Mouse (Mus musculus) heart, postnatal 0 days (tissue): Measurements from ENCODE around the gene Tfrc. TPM values are rescaled to one million over a fixed set of nuclear protein-coding genes. Genes with fewer than 3 reads are reported as not detected.

Experiments
- ATAC-seq: fragments of 200-750 bp; cut with Nextera tagmentation; 2 replicates; pipeline ENCODE4 v1.8.0; 2017; ENCODE audit warnings: low read depth, moderate number of reproducible peaks, moderate library complexity; ENCODE audit not compliant: insufficient read depth
- DNase-seq: peaks from one replicate; pipeline ENCODE4 v3.0.0-alpha.2; 2016; ENCODE audit warnings: low spot score
- H3K27ac ChIP-seq: fragments of 300-500 bp; sonication (generic); 2 replicates; pipeline ENCODE4 v1.5.1; 2014; ENCODE audit warnings: low read depth, mild to moderate bottlenecking
- H3K27me3 ChIP-seq: fragments of 300-500 bp; sonication (generic); 2 replicates; pipeline ENCODE4 v1.6.1; 2014; ENCODE audit warnings: low read length, mixed read lengths; ENCODE audit not compliant: control insufficient read depth, insufficient read depth
- H3K36me3 ChIP-seq: fragments of 300-500 bp; sonication (generic); replicated peaks from 2 replicates; pipeline ENCODE4 v1.6.1; 2014; ENCODE audit warnings: low read length, mixed read lengths; ENCODE audit not compliant: control insufficient read depth, insufficient read depth
- H3K4me1 ChIP-seq: fragments of 300-500 bp; sonication (generic); 2 replicates; pipeline ENCODE4 v1.6.1; 2014; ENCODE audit warnings: antibody characterized with exemption; ENCODE audit not compliant: control insufficient read depth, insufficient read depth
- H3K4me2 ChIP-seq: fragments of 300-500 bp; sonication (generic); 2 replicates; pipeline ENCODE4 v1.6.1; 2014; ENCODE audit warnings: low read depth, mild to moderate bottlenecking, low read length, moderate library complexity
- H3K4me3 ChIP-seq: fragments of 300-500 bp; sonication (generic); 2 replicates; pipeline ENCODE4 v1.5.1; 2014; ENCODE audit warnings: low read depth, low read length
- H3K9ac ChIP-seq: fragments of 300-500 bp; sonication (generic); replicated peaks from 2 replicates; pipeline ENCODE4 v1.6.1; 2014; ENCODE audit warnings: low read depth, low read length, mixed read lengths
- H3K9me3 ChIP-seq: fragments of 300-500 bp; sonication (generic); replicated peaks from 2 replicates; pipeline ENCODE4 v1.6.1; 2016; ENCODE audit warnings: low read length; ENCODE audit not compliant: control insufficient read depth
- CTCF ChIP-seq: IDR thresholded peaks from 2 replicates; pipeline ENCODE4 v1.5.1; 2016; ENCODE audit warnings: antibody characterized with exemption, control low read depth, low read depth
- EP300 ChIP-seq: IDR thresholded peaks from 2 replicates; pipeline ENCODE4 v1.6.1; 2016; ENCODE audit warnings: antibody characterized with exemption, low read depth
- WGBS: fragments of 180-500 bp; shearing (Covaris S2); extraction: QIAGEN DNeasy Blood & Tissue Kit; methylation state at CpG from one replicate; pipeline ENCODE4 v1.1.7; 2014; 5-methylcytosine and 5-hydroxymethylcytosine counted together
- polyA plus RNA-seq: library from polyadenylated mRNA; unstranded; fragments of >200 nt; fragmentation: Nextera tagmentation; extraction: Ambion mirVana; gene quantifications from 2 replicates; pipeline ENCODE4 v1.2.1, GENCODE M21; 2015
- total RNA-seq: library from RNA; depleted of rRNA; stranded (reverse); fragments of >200 nt; gene quantifications from 2 replicates; pipeline ENCODE4 v1.2.3, GENCODE M21; 2014; ENCODE audit warnings: low replicate concordance

The Tfrc gene
- total and polyA plus RNA-seq, 2 experiments from 2014 or later = 57.1 to 71.7 TPM

- H3K4me3 ChIP-seq = no peak overlapping the region
- TF ChIP-seq EP300 (no peak), CTCF (no peak)
- peak overlapping the region; percentile 79 for H3K27ac ChIP-seq
- ATAC-seq (peak; percentile 68), DNase-seq (peak; percentile 52)
- no peaks in the 10 kb centered on the region for H3K9me3 ChIP-seq
- no peak overlapping the region for H3K4me2 ChIP-seq
- H3K9ac ChIP-seq = no peak overlapping the region
- H3K36me3 ChIP-seq = no peaks in the 10 kb centered on the region; the same call in 1 of the 2 replicates
- peaks cover 42% of the 10 kb centered on the region for H3K4me1 ChIP-seq
- WGBS = 13% methylated on average over 11 of the region's 11 CpGs
- H3K27me3 ChIP-seq = no peaks in the 10 kb centered on the region
These were observed 57.3 kb downstream of the Tfrc start for GRCm38 (mm10) chr16:32665851-32666665.

- no peaks in the 10 kb centered on the region for H3K9me3 ChIP-seq
- H3K27ac ChIP-seq = peak overlapping the region; percentile 79
- no peak overlapping the region for H3K4me3 ChIP-seq
- peaks cover 33% of the 10 kb centered on the region for H3K4me1 ChIP-seq
- no peak overlapping the region for H3K9ac ChIP-seq
- DNase-seq (no peak), ATAC-seq (no peak)
- no peak overlapping the region for H3K4me2 ChIP-seq
- H3K27me3 ChIP-seq = no peaks in the 10 kb centered on the region
- WGBS = 69% methylated on average over 9 of the region's 9 CpGs
- H3K36me3 ChIP-seq = peaks cover 5% of the 10 kb centered on the region; the same call in 1 of the 2 replicates
- no peak for TF ChIP-seq CTCF
- no peak for TF ChIP-seq EP300
These were observed 58.2 kb downstream of the Tfrc start for GRCm38 (mm10) chr16:32666671-32667551.

- Histone ChIP-seq H3K27ac (no peak overlapping the region), H3K4me2 (no peak overlapping the region), H3K4me1 (peaks cover 31% of the 10 kb centered on the region), H3K36me3 (peaks cover 5% of the 10 kb centered on the region; the same call in 1 of the 2 replicates), H3K9ac (no peak overlapping the region), H3K27me3 (no peaks in the 10 kb centered on the region), H3K4me3 (no peak overlapping the region), H3K9me3 (no peaks in the 10 kb centered on the region)
- WGBS = 53% methylated on average over 3 of the region's 3 CpGs
- DNase-seq (no peak), ATAC-seq (no peak)
- TF ChIP-seq CTCF = no peak
- TF ChIP-seq EP300 = no peak
These were observed 58.8 kb downstream of the Tfrc start for GRCm38 (mm10) chr16:32667552-32667872.

GRCm38 (mm10) chr16:32668030-32668429, 59.3 kb downstream of the Tfrc start:
- TF ChIP-seq CTCF (no peak), EP300 (no peak)
- Histone ChIP-seq H3K4me3 (no peak overlapping the region), H3K4me2 (no peak overlapping the region), H3K9ac (no peak overlapping the region), H3K27ac (no peak overlapping the region), H3K4me1 (peaks cover 34% of the 10 kb centered on the region), H3K9me3 (no peaks in the 10 kb centered on the region), H3K36me3 (peaks cover 5% of the 10 kb centered on the region; the same call in 1 of the 2 replicates), H3K27me3 (no peaks in the 10 kb centered on the region)
- DNase-seq (no peak), ATAC-seq (no peak)
- WGBS = 78% methylated on average over 10 of the region's 10 CpGs

- Histone ChIP-seq H3K27me3 (no peaks in the 10 kb centered on the region), H3K9ac (no peak overlapping the region), H3K36me3 (peaks cover 5% of the 10 kb centered on the region; the same call in 1 of the 2 replicates), H3K9me3 (no peaks in the 10 kb centered on the region), H3K4me2 (no peak overlapping the region), H3K4me1 (peaks cover 34% of the 10 kb centered on the region), H3K4me3 (no peak overlapping the region), H3K27ac (no peak overlapping the region)
- DNase-seq (no peak), ATAC-seq (no peak)
- TF ChIP-seq EP300 (no peak), CTCF (peak; percentile 24; the same call in 1 of the 2 replicates)
- 85% methylated on average over 4 of the region's 4 CpGs for WGBS
These were observed 59.8 kb downstream of the Tfrc start for GRCm38 (mm10) chr16:32668472-32668871.
